Mouse (Mus musculus): Measurements from ENCODE around the gene Ccdc13. TPM values are rescaled to one million over a fixed set of nuclear protein-coding genes. Genes with fewer than 3 reads are reported as not detected.

Ccdc13 gene
- polyA plus RNA-seq, 1 experiment: 0.01 TPM

- no peak for TF ChIP-seq MYOD1 (IDR thresholded peaks at IDR 0.05; ENCODE audit: control insufficient read depth in 1 of 3, insufficient read length in 2 of 3, low read depth in 2 of 3)
- TF ChIP-seq REST (IDR thresholded peaks at IDR 0.05; ENCODE audit: insufficient read depth, insufficient read length): no peak
- no peak for TF ChIP-seq POLR2AphosphoS2 (IDR thresholded peaks at IDR 0.05; ENCODE audit: insufficient read length, low read depth)
- no peak for TF ChIP-seq TCF12 (IDR thresholded peaks at IDR 0.05; ENCODE audit: insufficient read depth, poor library complexity, severe bottlenecking)
- TF ChIP-seq USF1 (IDR thresholded peaks at IDR 0.05; ENCODE audit: low read depth): no peak
- no peak for TF ChIP-seq MYOG (IDR thresholded peaks at IDR 0.05; ENCODE audit: control insufficient read depth in 1 of 3, insufficient read depth in 1 of 3, insufficient read length in 2 of 3, low read depth in 2 of 3)
- no peak for TF ChIP-seq MAX (IDR thresholded peaks at IDR 0.05; ENCODE audit: low read depth)
- no peak for TF ChIP-seq TCF3 (IDR thresholded peaks at IDR 0.05; ENCODE audit: insufficient read length, low read depth)
- TF ChIP-seq POLR2A (IDR thresholded peaks at IDR 0.05; ENCODE audit: insufficient read length, low read depth): no peak
- no peak for TF ChIP-seq CEBPB (IDR thresholded peaks at IDR 0.05; ENCODE audit: insufficient read depth, poor library complexity, severe bottlenecking)
- no peak for TF ChIP-seq SRF (IDR thresholded peaks at IDR 0.05; ENCODE audit: control insufficient read depth, insufficient read length, low read depth)
- TF ChIP-seq E2F4 (IDR thresholded peaks at IDR 0.05; ENCODE audit: insufficient read depth): no peak
- Histone ChIP-seq H3K79me2 (ENCODE audit: control insufficient read depth, insufficient read depth) (no peaks in the 10 kb centered on the region), H3K4me2 (ENCODE audit: low read depth) (no peak overlapping the region), H3ac (ENCODE audit: control insufficient read depth, insufficient read length) (no peak overlapping the region), H3K4me3 (no peak overlapping the region), H3K27me3 (ENCODE audit: control insufficient read depth, insufficient read depth, insufficient read length) (peaks cover 20% of the 10 kb centered on the region), H3K36me3 (ENCODE audit: control insufficient read depth, insufficient read depth) (no peaks in the 10 kb centered on the region)
These were observed 29.0 kb upstream of the Ccdc13 start for GRCm38 (mm10) chr9:121868236-121868635.

- TF ChIP-seq MYOG (IDR thresholded peaks at IDR 0.05; ENCODE audit: control insufficient read depth in 1 of 3, insufficient read depth in 1 of 3, insufficient read length in 2 of 3, low read depth in 2 of 3) (no peak), MAX (IDR thresholded peaks at IDR 0.05; ENCODE audit: low read depth) (no peak), USF1 (IDR thresholded peaks at IDR 0.05; ENCODE audit: low read depth) (no peak), CEBPB (IDR thresholded peaks at IDR 0.05; ENCODE audit: insufficient read depth, poor library complexity, severe bottlenecking) (no peak), SRF (IDR thresholded peaks at IDR 0.05; ENCODE audit: control insufficient read depth, insufficient read length, low read depth) (no peak), E2F4 (IDR thresholded peaks at IDR 0.05; ENCODE audit: insufficient read depth) (no peak), POLR2A (IDR thresholded peaks at IDR 0.05; ENCODE audit: insufficient read length, low read depth) (no peak), REST (IDR thresholded peaks at IDR 0.05; ENCODE audit: insufficient read depth, insufficient read length) (no peak), POLR2AphosphoS2 (IDR thresholded peaks at IDR 0.05; ENCODE audit: insufficient read length, low read depth) (no peak), TCF12 (IDR thresholded peaks at IDR 0.05; ENCODE audit: insufficient read depth, poor library complexity, severe bottlenecking) (no peak)
- Histone ChIP-seq H3K27me3 (ENCODE audit: control insufficient read depth, insufficient read depth, insufficient read length) (peaks cover 20% of the 10 kb centered on the region), H3K36me3 (ENCODE audit: control insufficient read depth, insufficient read depth) (no peaks in the 10 kb centered on the region), H3ac (ENCODE audit: control insufficient read depth, insufficient read length) (no peak overlapping the region), H3K4me2 (ENCODE audit: low read depth) (no peak overlapping the region), H3K4me3 (no peak overlapping the region), H3K79me2 (ENCODE audit: control insufficient read depth, insufficient read depth) (no peaks in the 10 kb centered on the region)
These were observed 28.4 kb upstream of the Ccdc13 start for GRCm38 (mm10) chr9:121867632-121868031.

GRCm38 (mm10) chr9:121865425-121866008, 26.3 kb upstream of the Ccdc13 start:
- H3K27me3 ChIP-seq (ENCODE audit: control insufficient read depth, insufficient read depth, insufficient read length): peaks cover 20% of the 10 kb centered on the region
- TF ChIP-seq POLR2A (IDR thresholded peaks at IDR 0.05; ENCODE audit: insufficient read length, low read depth): no peak
- no peak for TF ChIP-seq CEBPB (IDR thresholded peaks at IDR 0.05; ENCODE audit: insufficient read depth, poor library complexity, severe bottlenecking)
- TF ChIP-seq TCF12 (IDR thresholded peaks at IDR 0.05; ENCODE audit: insufficient read depth, poor library complexity, severe bottlenecking): no peak
- TF ChIP-seq TCF3 (IDR thresholded peaks at IDR 0.05; ENCODE audit: insufficient read length, low read depth): no peak
- TF ChIP-seq REST (IDR thresholded peaks at IDR 0.05; ENCODE audit: insufficient read depth, insufficient read length): no peak
- TF ChIP-seq USF1 (IDR thresholded peaks at IDR 0.05; ENCODE audit: low read depth): no peak
- no peak for TF ChIP-seq E2F4 (IDR thresholded peaks at IDR 0.05; ENCODE audit: insufficient read depth)
- no peak for TF ChIP-seq MYOG (IDR thresholded peaks at IDR 0.05; ENCODE audit: control insufficient read depth in 1 of 3, insufficient read depth in 1 of 3, insufficient read length in 2 of 3, low read depth in 2 of 3)
- no peak for TF ChIP-seq POLR2AphosphoS2 (IDR thresholded peaks at IDR 0.05; ENCODE audit: insufficient read length, low read depth)
- TF ChIP-seq SRF (IDR thresholded peaks at IDR 0.05; ENCODE audit: control insufficient read depth, insufficient read length, low read depth): no peak
- TF ChIP-seq MAX (IDR thresholded peaks at IDR 0.05; ENCODE audit: low read depth): no peak
- TF ChIP-seq MYOD1 (IDR thresholded peaks at IDR 0.05; ENCODE audit: control insufficient read depth in 1 of 3, insufficient read length in 2 of 3, low read depth in 2 of 3): no peak
- H3K36me3 ChIP-seq (ENCODE audit: control insufficient read depth, insufficient read depth): no peaks in the 10 kb centered on the region
- H3K79me2 ChIP-seq (ENCODE audit: control insufficient read depth, insufficient read depth): no peaks in the 10 kb centered on the region
- no peak overlapping the region for H3K4me2 ChIP-seq (ENCODE audit: low read depth)
- no peak overlapping the region for H3ac ChIP-seq (ENCODE audit: control insufficient read depth, insufficient read length)
- H3K4me3 ChIP-seq: no peak overlapping the region

- H3K4me2 ChIP-seq (ENCODE audit: low read depth): no peak overlapping the region
- H3K27me3 ChIP-seq (ENCODE audit: control insufficient read depth, insufficient read depth, insufficient read length): peaks cover 18% of the 10 kb centered on the region
- no peak for TF ChIP-seq E2F4 (IDR thresholded peaks at IDR 0.05; ENCODE audit: insufficient read depth)
- TF ChIP-seq SRF (IDR thresholded peaks at IDR 0.05; ENCODE audit: control insufficient read depth, insufficient read length, low read depth): no peak
- H3ac ChIP-seq (ENCODE audit: control insufficient read depth, insufficient read length): no peak overlapping the region
- no peaks in the 10 kb centered on the region for H3K79me2 ChIP-seq (ENCODE audit: control insufficient read depth, insufficient read depth)
- H3K4me3 ChIP-seq: no peak overlapping the region
- H3K36me3 ChIP-seq (ENCODE audit: control insufficient read depth, insufficient read depth): no peaks in the 10 kb centered on the region
These were observed 25.6 kb upstream of the Ccdc13 start for GRCm38 (mm10) chr9:121864837-121865236.

GRCm38 (mm10) chr9:121860921-121861320, 21.7 kb upstream of the Ccdc13 start:
- no peak overlapping the region for H3K4me2 ChIP-seq (ENCODE audit: low read depth)
- TF ChIP-seq MYOG (IDR thresholded peaks at IDR 0.05; ENCODE audit: control insufficient read depth in 1 of 3, insufficient read depth in 1 of 3, insufficient read length in 2 of 3, low read depth in 2 of 3) (no peak), MAX (IDR thresholded peaks at IDR 0.05; ENCODE audit: low read depth) (no peak), E2F4 (IDR thresholded peaks at IDR 0.05; ENCODE audit: insufficient read depth) (no peak), SRF (IDR thresholded peaks at IDR 0.05; ENCODE audit: control insufficient read depth, insufficient read length, low read depth) (no peak), TCF3 (IDR thresholded peaks at IDR 0.05; ENCODE audit: insufficient read length, low read depth) (no peak)
- no peak overlapping the region for H3K4me3 ChIP-seq
- no peak overlapping the region for H3ac ChIP-seq (ENCODE audit: control insufficient read depth, insufficient read length)
- no peaks in the 10 kb centered on the region for H3K36me3 ChIP-seq (ENCODE audit: control insufficient read depth, insufficient read depth)
- peaks cover 10% of the 10 kb centered on the region for H3K79me2 ChIP-seq (ENCODE audit: control insufficient read depth, insufficient read depth)
- H3K27me3 ChIP-seq (ENCODE audit: control insufficient read depth, insufficient read depth, insufficient read length): peaks cover 4% of the 10 kb centered on the region

Data from myocyte (in vitro differentiated cells).